Mouse (Mus musculus): Measurements from ENCODE around the gene Tbcd. TPM values are rescaled to one million over a fixed set of nuclear protein-coding genes. Genes with fewer than 3 reads are reported as not detected.

Gene Tbcd
- polyA plus RNA-seq, 1 experiment: 111 TPM

- Histone ChIP-seq H3K4me3 (no peak overlapping the region), H3K36me3 (ENCODE audit: control insufficient read depth, insufficient read depth) (peaks cover 16% of the 10 kb centered on the region), H3ac (ENCODE audit: control insufficient read depth, insufficient read length) (no peak overlapping the region), H3K79me2 (ENCODE audit: control insufficient read depth, insufficient read depth) (no peaks in the 10 kb centered on the region), H3K27me3 (ENCODE audit: control insufficient read depth, insufficient read depth, insufficient read length) (no peaks in the 10 kb centered on the region), H3K4me2 (ENCODE audit: low read depth) (no peak overlapping the region)
- no peak for TF ChIP-seq POLR2AphosphoS2 (IDR thresholded peaks at IDR 0.05; ENCODE audit: insufficient read length, low read depth)
- no peak for TF ChIP-seq USF1 (IDR thresholded peaks at IDR 0.05; ENCODE audit: low read depth)
These were observed 112.5 kb downstream of the Tbcd start for GRCm38 (mm10) chr11:121564265-121564664.

- TF ChIP-seq MYOD1 (IDR thresholded peaks at IDR 0.05; ENCODE audit: control insufficient read depth in 1 of 3, insufficient read length in 2 of 3, low read depth in 2 of 3) (no peak), MYOG (IDR thresholded peaks at IDR 0.05; ENCODE audit: control insufficient read depth in 1 of 3, insufficient read depth in 1 of 3, insufficient read length in 2 of 3, low read depth in 2 of 3) (no peak), TCF3 (IDR thresholded peaks at IDR 0.05; ENCODE audit: insufficient read length, low read depth) (no peak), MAX (IDR thresholded peaks at IDR 0.05; ENCODE audit: low read depth) (no peak), SRF (IDR thresholded peaks at IDR 0.05; ENCODE audit: control insufficient read depth, insufficient read length, low read depth) (no peak), TCF12 (IDR thresholded peaks at IDR 0.05; ENCODE audit: insufficient read depth, poor library complexity, severe bottlenecking) (no peak), POLR2AphosphoS2 (IDR thresholded peaks at IDR 0.05; ENCODE audit: insufficient read length, low read depth) (no peak), POLR2A (IDR thresholded peaks at IDR 0.05; ENCODE audit: insufficient read length, low read depth) (no peak), USF1 (IDR thresholded peaks at IDR 0.05; ENCODE audit: low read depth) (no peak), E2F4 (IDR thresholded peaks at IDR 0.05; ENCODE audit: insufficient read depth) (no peak), REST (IDR thresholded peaks at IDR 0.05; ENCODE audit: insufficient read depth, insufficient read length) (no peak), CEBPB (IDR thresholded peaks at IDR 0.05; ENCODE audit: insufficient read depth, poor library complexity, severe bottlenecking) (no peak)
- Histone ChIP-seq H3K4me2 (ENCODE audit: low read depth) (no peak overlapping the region), H3ac (ENCODE audit: control insufficient read depth, insufficient read length) (no peak overlapping the region), H3K4me3 (no peak overlapping the region), H3K79me2 (ENCODE audit: control insufficient read depth, insufficient read depth) (no peaks in the 10 kb centered on the region), H3K27me3 (ENCODE audit: control insufficient read depth, insufficient read depth, insufficient read length) (no peaks in the 10 kb centered on the region), H3K36me3 (ENCODE audit: control insufficient read depth, insufficient read depth) (peaks cover 25% of the 10 kb centered on the region)
These were observed 130.1 kb downstream of the Tbcd start for GRCm38 (mm10) chr11:121581856-121582255.

GRCm38 (mm10) chr11:121597254-121597653 is 145.5 kb downstream of the Tbcd start:
- peaks cover 43% of the 10 kb centered on the region for H3K36me3 ChIP-seq (ENCODE audit: control insufficient read depth, insufficient read depth)
- TF ChIP-seq POLR2A (IDR thresholded peaks at IDR 0.05; ENCODE audit: insufficient read length, low read depth): no peak
- TF ChIP-seq MAX (IDR thresholded peaks at IDR 0.05; ENCODE audit: low read depth): no peak
- TF ChIP-seq MYOD1 (IDR thresholded peaks at IDR 0.05; ENCODE audit: control insufficient read depth in 1 of 3, insufficient read length in 2 of 3, low read depth in 2 of 3): peak in 2 of 3 experiments; percentile 8 to 45
- TF ChIP-seq E2F4 (IDR thresholded peaks at IDR 0.05; ENCODE audit: insufficient read depth): no peak
- no peak for TF ChIP-seq MYOG (IDR thresholded peaks at IDR 0.05; ENCODE audit: control insufficient read depth in 1 of 3, insufficient read depth in 1 of 3, insufficient read length in 2 of 3, low read depth in 2 of 3)
- no peak for TF ChIP-seq SRF (IDR thresholded peaks at IDR 0.05; ENCODE audit: control insufficient read depth, insufficient read length, low read depth)
- H3K4me2 ChIP-seq (ENCODE audit: low read depth): no peak overlapping the region

GRCm38 (mm10) chr11:121601422-121601821 is 149.7 kb downstream of the Tbcd start:
- Histone ChIP-seq H3K4me2 (ENCODE audit: low read depth) (no peak overlapping the region), H3K79me2 (ENCODE audit: control insufficient read depth, insufficient read depth) (no peaks in the 10 kb centered on the region), H3K36me3 (ENCODE audit: control insufficient read depth, insufficient read depth) (peaks cover 53% of the 10 kb centered on the region), H3K4me3 (no peak overlapping the region), H3ac (ENCODE audit: control insufficient read depth, insufficient read length) (no peak overlapping the region), H3K27me3 (ENCODE audit: control insufficient read depth, insufficient read depth, insufficient read length) (no peaks in the 10 kb centered on the region)
- TF ChIP-seq MYOG (IDR thresholded peaks at IDR 0.05; ENCODE audit: control insufficient read depth in 1 of 3, insufficient read depth in 1 of 3, insufficient read length in 2 of 3, low read depth in 2 of 3) (peak in 1 of 3 experiments; percentile 15), CEBPB (IDR thresholded peaks at IDR 0.05; ENCODE audit: insufficient read depth, poor library complexity, severe bottlenecking) (no peak)

More at GRCm38 (mm10) chr11:121597254-121597653, 145.5 kb downstream of the Tbcd start:
- H3K27me3 ChIP-seq (ENCODE audit: control insufficient read depth, insufficient read depth, insufficient read length): no peaks in the 10 kb centered on the region
- no peak overlapping the region for H3ac ChIP-seq (ENCODE audit: control insufficient read depth, insufficient read length)
- no peaks in the 10 kb centered on the region for H3K79me2 ChIP-seq (ENCODE audit: control insufficient read depth, insufficient read depth)
- H3K4me3 ChIP-seq: no peak overlapping the region

GRCm38 (mm10) chr11:121605604-121606003 is 153.9 kb downstream of the Tbcd start:
- H3ac ChIP-seq (ENCODE audit: control insufficient read depth, insufficient read length): no peak overlapping the region
- H3K27me3 ChIP-seq (ENCODE audit: control insufficient read depth, insufficient read depth, insufficient read length): no peaks in the 10 kb centered on the region
- H3K79me2 ChIP-seq (ENCODE audit: control insufficient read depth, insufficient read depth): no peaks in the 10 kb centered on the region
- peaks cover 50% of the 10 kb centered on the region for H3K36me3 ChIP-seq (ENCODE audit: control insufficient read depth, insufficient read depth)
- peak overlapping the region; percentile 36 for H3K4me2 ChIP-seq (ENCODE audit: low read depth)
- no peak overlapping the region for H3K4me3 ChIP-seq
- TF ChIP-seq POLR2AphosphoS2 (IDR thresholded peaks at IDR 0.05; ENCODE audit: insufficient read length, low read depth) (no peak), TCF12 (IDR thresholded peaks at IDR 0.05; ENCODE audit: insufficient read depth, poor library complexity, severe bottlenecking) (peak; percentile 75), CEBPB (IDR thresholded peaks at IDR 0.05; ENCODE audit: insufficient read depth, poor library complexity, severe bottlenecking) (no peak), POLR2A (IDR thresholded peaks at IDR 0.05; ENCODE audit: insufficient read length, low read depth) (no peak), MYOD1 (IDR thresholded peaks at IDR 0.05; ENCODE audit: control insufficient read depth in 1 of 3, insufficient read length in 2 of 3, low read depth in 2 of 3) (peak; percentile 76 to 99 (median 95)), TCF3 (IDR thresholded peaks at IDR 0.05; ENCODE audit: insufficient read length, low read depth) (peak; percentile 86), E2F4 (IDR thresholded peaks at IDR 0.05; ENCODE audit: insufficient read depth) (no peak), MYOG (IDR thresholded peaks at IDR 0.05; ENCODE audit: control insufficient read depth in 1 of 3, insufficient read depth in 1 of 3, insufficient read length in 2 of 3, low read depth in 2 of 3) (peak; percentile 85 to 99 (median 94)), SRF (IDR thresholded peaks at IDR 0.05; ENCODE audit: control insufficient read depth, insufficient read length, low read depth) (peak; percentile 55), MAX (IDR thresholded peaks at IDR 0.05; ENCODE audit: low read depth) (no peak)
